Mouse (Mus musculus) forebrain, embryonic 10.5 days (tissue): ENCODE measurements around the gene Aqp8. TPM values are rescaled to one million over a fixed set of nuclear protein-coding genes. Genes with fewer than 3 reads are reported as not detected.

ENCODE experiments used
- DNase-seq: peaks from one replicate; pipeline ENCODE4 v3.0.0-alpha.2; 2017; ENCODE audit warnings: low spot score; ENCODE audit errors: extremely low spot score
- H3K27ac ChIP-seq: fragments of 300-500 bp; sonication (generic); 2 replicates; pipeline ENCODE4 v1.5.1; 2016; ENCODE audit warnings: mild to moderate bottlenecking
- H3K27me3 ChIP-seq: fragments of 300-500 bp; sonication (generic); 2 replicates; pipeline ENCODE4 v1.6.1; 2016; ENCODE audit warnings: mild to moderate bottlenecking; ENCODE audit not compliant: poor library complexity, severe bottlenecking
- H3K36me3 ChIP-seq: fragments of 300-500 bp; sonication (generic); replicated peaks from 2 replicates; pipeline ENCODE4 v1.6.1; 2016; ENCODE audit warnings: mild to moderate bottlenecking, moderate library complexity
- H3K4me1 ChIP-seq: fragments of 300-500 bp; sonication (generic); 2 replicates; pipeline ENCODE4 v1.6.1; 2016
- H3K4me3 ChIP-seq: fragments of 300-500 bp; sonication (generic); 2 replicates; pipeline ENCODE4 v1.5.1; 2016; ENCODE audit warnings: mild to moderate bottlenecking, moderate library complexity
- H3K9me3 ChIP-seq: fragments of 300-500 bp; sonication (generic); 2 replicates; pipeline ENCODE4 v1.6.1; 2016; ENCODE audit warnings: mild to moderate bottlenecking, moderate library complexity
- WGBS: fragments of 180-500 bp; shearing (Covaris S2); methylation state at CpG from one replicate; pipeline ENCODE4 v1.1.7; 2016; 5-methylcytosine and 5-hydroxymethylcytosine counted together
- polyA plus RNA-seq: library from polyadenylated mRNA; unstranded; fragments of >200 nt; fragmentation: Nextera tagmentation; extraction: Ambion mirVana; gene quantifications from 2 replicates; pipeline ENCODE4 v1.2.1, GENCODE M21; 2016

The Aqp8 gene
- polyA plus RNA-seq, 1 experiment from 2014 or later, result 0.78 TPM

DNA sequence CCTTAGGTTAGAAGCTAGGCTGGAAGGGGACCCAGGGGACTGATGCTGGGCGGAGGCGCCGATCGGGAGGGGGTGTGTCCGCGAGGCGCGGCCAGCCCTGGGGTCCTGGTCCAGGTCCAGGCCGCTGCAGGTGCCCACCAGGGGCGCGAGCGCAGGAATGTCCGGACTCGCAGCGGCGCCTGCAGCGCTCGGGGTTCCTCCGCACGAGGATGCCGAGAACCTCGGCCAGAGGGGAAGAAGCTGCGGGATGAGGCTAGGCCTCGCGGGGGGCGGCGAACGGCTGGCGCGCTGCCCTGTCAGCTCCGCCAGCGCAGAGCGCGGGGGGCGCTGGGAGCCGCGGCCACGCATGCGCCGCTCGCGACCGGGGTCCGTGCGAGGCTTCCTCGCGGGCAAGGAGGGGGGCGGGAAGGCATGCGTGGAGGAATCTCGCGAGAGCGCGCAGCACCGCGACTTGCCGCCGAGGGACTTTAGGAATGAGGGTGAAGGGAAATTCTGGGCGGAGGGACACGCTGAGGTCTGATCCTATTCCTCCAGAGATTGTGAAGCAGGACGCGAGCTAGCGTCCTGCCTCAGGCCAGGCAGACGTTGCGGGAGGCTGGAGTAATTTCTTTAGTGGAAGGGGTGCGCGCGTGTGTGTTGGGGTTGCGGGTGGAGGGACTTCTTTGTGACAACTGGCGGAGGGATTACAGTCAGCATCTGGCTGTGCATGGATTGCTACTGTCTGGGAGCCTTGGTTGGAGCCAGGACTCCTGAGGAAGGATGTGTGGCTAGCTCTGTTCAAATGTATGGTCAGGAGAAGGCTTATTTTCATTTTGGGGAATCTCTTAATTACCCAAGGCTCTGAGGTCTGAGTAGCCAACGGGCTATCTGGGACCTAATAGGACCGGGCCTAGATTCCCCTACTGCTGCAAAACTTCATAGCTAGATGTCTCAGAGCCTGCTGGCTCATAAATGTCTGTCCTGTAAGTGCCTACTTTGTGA lies 38.4 kb downstream of the Aqp8 start, which contains the start of gene Zkscan2:
Zkscan2 (minus strand) TSS at position 211 of the 981 bp plus-strand sequence.
- H3K4me3 ChIP-seq, result peak within 1 kb of the TSS; percentile 78
- no peaks in the 10 kb centered on the region for H3K27me3 ChIP-seq
- WGBS, result 2% methylated on average over 71 of the region's 71 CpGs
- H3K9me3 ChIP-seq, result no peaks in the 10 kb centered on the region; the same call in 1 of the 2 replicates
- H3K27ac ChIP-seq, result peak within 1 kb of the TSS; percentile 94
- peak; percentile 87 for DNase-seq
- peaks cover 29% of the 10 kb centered on the region for H3K4me1 ChIP-seq
- H3K36me3 ChIP-seq, result peaks cover 20% of the 10 kb centered on the region

GRCm38 (mm10) chr7:123503358-123503757 lies 41.3 kb downstream of the Aqp8 start:
- no peaks in the 10 kb centered on the region for H3K27me3 ChIP-seq

GRCm38 (mm10) chr7:123507946-123508345 lies 45.9 kb downstream of the Aqp8 start:
- no peak overlapping the region for H3K4me3 ChIP-seq
- H3K27me3 ChIP-seq, result no peaks in the 10 kb centered on the region
- 75% methylated on average over 7 of the region's 7 CpGs for WGBS
- DNase-seq, result no peak
- no peaks in the 10 kb centered on the region for H3K4me1 ChIP-seq
- peaks cover 32% of the 10 kb centered on the region for H3K9me3 ChIP-seq
- no peak overlapping the region for H3K27ac ChIP-seq
- H3K36me3 ChIP-seq, result no peaks in the 10 kb centered on the region

More at GRCm38 (mm10) chr7:123503358-123503757, 41.3 kb downstream of the Aqp8 start:
- H3K4me1 ChIP-seq, result peaks cover 29% of the 10 kb centered on the region
- no peak overlapping the region for H3K4me3 ChIP-seq
- 52% methylated on average over 1 of the region's 1 CpGs for WGBS
- no peak overlapping the region for H3K27ac ChIP-seq
- DNase-seq, result no peak
- H3K9me3 ChIP-seq, result peaks cover 24% of the 10 kb centered on the region
- no peaks in the 10 kb centered on the region for H3K36me3 ChIP-seq

Other genes with a start within 250 kb of the Aqp8 start
- not detected in 2 replicates for gene Slc5a11, start 247.5 kb upstream of the Aqp8 start, polyA plus RNA-seq
- 52.0 and 54.6 TPM in 2 replicates for gene Lcmt1, start 92.5 kb upstream of the Aqp8 start, polyA plus RNA-seq
- 27.5 and 27.7 TPM in 2 replicates for gene Arhgap17, start 92.4 kb upstream of the Aqp8 start, polyA plus RNA-seq
- gene Zkscan2, start 38.2 kb downstream of the Aqp8 start, polyA plus RNA-seq, result 4.6 and 5.0 TPM in 2 replicates